Mouse (Mus musculus) intestine, embryonic 14.5 days (tissue): ENCODE results near the gene Ltb4r1. TPM values are rescaled to one million over a fixed set of nuclear protein-coding genes. Genes with fewer than 3 reads are reported as not detected.

Experiments used
- ATAC-seq: fragments of 200-750 bp; cut with Nextera tagmentation; replicated peaks from 2 replicates; pipeline ENCODE4 v1.8.0; 2017; ENCODE audit warnings: low read depth, moderate number of reproducible peaks, moderate TSS enrichment, moderate library complexity; ENCODE audit not compliant: low FRiP score, low TSS enrichment
- DNase-seq: peaks from one replicate; pipeline ENCODE4 v3.0.0-alpha.2; 2018; ENCODE audit warnings: low spot score
- H3K27ac ChIP-seq: fragments of 300-500 bp; sonication (generic); 2 replicates; pipeline ENCODE4 v1.5.1; 2014; ENCODE audit warnings: low read depth, mild to moderate bottlenecking, control low read depth
- H3K27me3 ChIP-seq: fragments of 300-500 bp; sonication (generic); replicated peaks from 2 replicates; pipeline ENCODE4 v1.6.1; 2014; ENCODE audit warnings: low read length, control low read depth; ENCODE audit not compliant: control insufficient read depth, insufficient read depth
- H3K36me3 ChIP-seq: fragments of 300-500 bp; sonication (generic); 2 replicates; pipeline ENCODE4 v1.6.1; 2014; ENCODE audit warnings: low read length, control low read depth; ENCODE audit not compliant: control insufficient read depth, insufficient read depth
- H3K4me1 ChIP-seq: fragments of 300-500 bp; sonication (generic); replicated peaks from 2 replicates; pipeline ENCODE4 v1.6.1; 2014; ENCODE audit warnings: low read length, control low read depth, mixed read lengths; ENCODE audit not compliant: control insufficient read depth, insufficient read depth
- H3K4me2 ChIP-seq: fragments of 300-500 bp; sonication (generic); 2 replicates; pipeline ENCODE4 v1.6.1; 2014; ENCODE audit warnings: low read length
- H3K4me3 ChIP-seq: fragments of 300-500 bp; sonication (generic); 2 replicates; pipeline ENCODE4 v1.5.1; 2014; ENCODE audit warnings: low read depth, low read length, control low read depth, mixed read lengths
- H3K9ac ChIP-seq: fragments of 300-500 bp; sonication (generic); 2 replicates; pipeline ENCODE4 v1.6.1; 2014; ENCODE audit warnings: mild to moderate bottlenecking, low read length
- H3K9me3 ChIP-seq: fragments of 300-500 bp; sonication (generic); 2 replicates; pipeline ENCODE4 v1.6.1; 2016; ENCODE audit warnings: low read length, control low read depth; ENCODE audit not compliant: control insufficient read depth
- WGBS: fragments of 180-500 bp; shearing (Covaris S2); extraction: QIAGEN DNeasy Blood & Tissue Kit; methylation state at CpG from one replicate; pipeline ENCODE4 v1.1.7; 2014; 5-methylcytosine and 5-hydroxymethylcytosine counted together
- polyA plus RNA-seq: library from polyadenylated mRNA; unstranded; fragments of >200 nt; fragmentation: Nextera tagmentation; extraction: Ambion mirVana; gene quantifications from 2 replicates; pipeline ENCODE4 v1.2.1, GENCODE M21; 2014

Gene Ltb4r1
- polyA plus RNA-seq, 1 experiment from 2014 or later = 0.38 TPM

GRCm38 (mm10) chr14:55783171-55783957, 17.6 kb downstream of the Ltb4r1 start:
- peak; percentile 66 for DNase-seq

GRCm38 (mm10) chr14:55783958-55784235, 18.1 kb downstream of the Ltb4r1 start, which contains the start of gene Adcy4:
TSS of gene Adcy4 (minus strand) at chr14:55784095.
- no peak for ATAC-seq
- no peak for DNase-seq
- peak within 1 kb of the TSS; percentile 44 for H3K9ac ChIP-seq
- H3K9me3 ChIP-seq = no peaks in the 10 kb centered on the region
- H3K27me3 ChIP-seq = peaks cover 25% of the 10 kb centered on the region
- H3K4me2 ChIP-seq = peak within 1 kb of the TSS; percentile 79
- peak within 1 kb of the TSS; percentile 45 for H3K4me3 ChIP-seq
- H3K27ac ChIP-seq = peak within 1 kb of the TSS; percentile 33; the same call in 1 of the 2 replicates
- H3K36me3 ChIP-seq = no peaks in the 10 kb centered on the region
- 12% methylated on average over 13 of the region's 13 CpGs for WGBS
- H3K4me1 ChIP-seq = peaks cover 19% of the 10 kb centered on the region

More at GRCm38 (mm10) chr14:55783171-55783957, 17.6 kb downstream of the Ltb4r1 start:
- H3K9ac ChIP-seq = peak overlapping the region; percentile 44
- peaks cover 19% of the 10 kb centered on the region for H3K4me1 ChIP-seq
- peak overlapping the region; percentile 45 for H3K4me3 ChIP-seq
- peak overlapping the region; percentile 79 for H3K4me2 ChIP-seq
- no peaks in the 10 kb centered on the region for H3K9me3 ChIP-seq
- no peak; the same call in 1 of the 2 replicates for ATAC-seq
- peaks cover 25% of the 10 kb centered on the region for H3K27me3 ChIP-seq
- H3K27ac ChIP-seq = peak overlapping the region; percentile 33; the same call in 1 of the 2 replicates
- WGBS = 3% methylated on average over 29 of the region's 31 CpGs
- no peaks in the 10 kb centered on the region for H3K36me3 ChIP-seq

GRCm38 (mm10) chr14:55785195-55785594, 19.4 kb downstream of the Ltb4r1 start:
- Histone ChIP-seq H3K9ac (no peak overlapping the region), H3K36me3 (no peaks in the 10 kb centered on the region), H3K4me2 (no peak overlapping the region), H3K27ac (no peak overlapping the region), H3K27me3 (peaks cover 25% of the 10 kb centered on the region), H3K9me3 (no peaks in the 10 kb centered on the region), H3K4me3 (no peak overlapping the region), H3K4me1 (peaks cover 19% of the 10 kb centered on the region)
- 36% methylated on average over 6 of the region's 6 CpGs for WGBS
- ATAC-seq = no peak
- no peak for DNase-seq

GRCm38 (mm10) chr14:55787731-55788130, 22.0 kb downstream of the Ltb4r1 start:
- DNase-seq = no peak
- peaks cover 10% of the 10 kb centered on the region for H3K4me1 ChIP-seq
- 42% methylated on average over 11 of the region's 11 CpGs for WGBS
- H3K27me3 ChIP-seq = peaks cover 25% of the 10 kb centered on the region
- peak overlapping the region; percentile 53 for H3K9ac ChIP-seq
- no peaks in the 10 kb centered on the region for H3K9me3 ChIP-seq
- H3K36me3 ChIP-seq = no peaks in the 10 kb centered on the region
- peak overlapping the region; percentile 89 for H3K4me2 ChIP-seq
- no peak for ATAC-seq
- H3K4me3 ChIP-seq = peak overlapping the region; percentile 54
- no peak overlapping the region for H3K27ac ChIP-seq

GRCm38 (mm10) chr14:55788256-55789050, 22.7 kb downstream of the Ltb4r1 start, which contains the start of gene Ripk3:
TSS of gene Ripk3 (minus strand) at chr14:55788865.
- no peak within 1 kb of the TSS for H3K27ac ChIP-seq
- H3K9ac ChIP-seq = peak within 1 kb of the TSS; percentile 53
- peak within 1 kb of the TSS; percentile 54 for H3K4me3 ChIP-seq
- DNase-seq (peak; percentile 75), ATAC-seq (peak; percentile 44; the same call in 1 of the 2 replicates)
- H3K4me1 ChIP-seq = peaks cover 7% of the 10 kb centered on the region
- 4% methylated on average over 40 of the region's 40 CpGs for WGBS
- no peaks in the 10 kb centered on the region for H3K36me3 ChIP-seq
- no peaks in the 10 kb centered on the region for H3K9me3 ChIP-seq
- peaks cover 25% of the 10 kb centered on the region for H3K27me3 ChIP-seq
- H3K4me2 ChIP-seq = peak within 1 kb of the TSS; percentile 89

GRCm38 (mm10) chr14:55793461-55793860, 27.7 kb downstream of the Ltb4r1 start:
- H3K36me3 ChIP-seq = no peaks in the 10 kb centered on the region
- H3K9ac ChIP-seq = no peak overlapping the region
- ATAC-seq (no peak), DNase-seq (no peak)
- H3K27me3 ChIP-seq = no peaks in the 10 kb centered on the region
- no peaks in the 10 kb centered on the region for H3K9me3 ChIP-seq
- H3K4me2 ChIP-seq = no peak overlapping the region
- no peak overlapping the region for H3K27ac ChIP-seq
- H3K4me3 ChIP-seq = no peak overlapping the region
- H3K4me1 ChIP-seq = peaks cover 4% of the 10 kb centered on the region; the same call in 1 of the 2 replicates
- WGBS = 61% methylated on average over 2 of the region's 2 CpGs

GRCm38 (mm10) chr14:55793946-55794345, 28.2 kb downstream of the Ltb4r1 start:
- H3K4me1 ChIP-seq = peaks cover 4% of the 10 kb centered on the region; the same call in 1 of the 2 replicates
- no peak overlapping the region for H3K9ac ChIP-seq
- H3K36me3 ChIP-seq = no peaks in the 10 kb centered on the region
- WGBS = 67% methylated on average over 2 of the region's 2 CpGs
- H3K4me2 ChIP-seq = no peak overlapping the region
- no peak overlapping the region for H3K27ac ChIP-seq
- no peaks in the 10 kb centered on the region for H3K27me3 ChIP-seq
- H3K9me3 ChIP-seq = no peaks in the 10 kb centered on the region
- H3K4me3 ChIP-seq = no peak overlapping the region
- ATAC-seq = no peak
- no peak for DNase-seq

GRCm38 (mm10) chr14:55795380-55796163, 29.8 kb downstream of the Ltb4r1 start:
- peak overlapping the region; percentile 36; the same call in 1 of the 2 replicates for H3K27ac ChIP-seq
- no peak overlapping the region for H3K4me3 ChIP-seq
- H3K4me1 ChIP-seq = peaks cover 4% of the 10 kb centered on the region; the same call in 1 of the 2 replicates
- ATAC-seq = peak; percentile 84
- H3K36me3 ChIP-seq = no peaks in the 10 kb centered on the region
- H3K9me3 ChIP-seq = no peaks in the 10 kb centered on the region
- WGBS = 76% methylated on average over 15 of the region's 15 CpGs
- DNase-seq = no peak
- no peaks in the 10 kb centered on the region for H3K27me3 ChIP-seq
- no peak overlapping the region for H3K4me2 ChIP-seq
- H3K9ac ChIP-seq = no peak overlapping the region
